In the genomic region with DNA sequence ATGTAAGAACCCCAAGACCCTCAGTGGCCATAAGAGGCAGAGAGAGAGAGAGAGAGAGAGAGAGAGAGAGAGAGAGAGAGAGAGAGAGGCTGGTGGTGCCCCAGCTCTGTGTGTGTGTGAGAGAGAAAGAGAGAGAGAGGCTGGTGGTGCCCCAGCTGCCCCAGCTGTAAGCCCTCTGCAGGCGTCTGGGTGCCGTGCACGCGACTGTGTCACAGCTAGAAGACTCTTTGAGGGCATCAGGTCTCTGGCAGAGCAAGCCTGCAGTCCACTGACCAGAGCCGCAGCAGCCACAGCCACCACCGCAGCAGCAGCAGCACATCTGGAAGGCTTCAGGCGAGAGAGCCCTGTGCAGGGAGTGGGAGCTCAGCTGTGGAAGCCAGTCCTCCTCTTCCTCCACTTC, we compare ENCODE assay signal across 28 mouse cellular contexts. TPM values are rescaled to one million over a fixed set of nuclear protein-coding genes. Genes with fewer than 3 reads are reported as not detected.
DNase-seq lines count a peak whose midpoint lies in the region; ATAC-seq and TF ChIP-seq lines count a peak whose summit lies in the region.
"Had no signal": no experiment of that assay in that cellular context is flagged by ENCODE, and none has a peak within 500 bp of the region (broad histone marks: within the 10 kb centered on the region; RNA-seq: fewer than 3 reads in every experiment).

No protein-coding gene starts in this region.

- H3K9me3 ChIP-seq in lung, embryonic 14.5 days (ENCODE audit: low read depth, low read length), result no peaks in the 10 kb centered on the region
- H3K9me3 ChIP-seq in MEL (replicated peaks; ENCODE audit: insufficient read depth, low read length), result no peaks in the 10 kb centered on the region
- no peaks in the 10 kb centered on the region for H3K9me3 ChIP-seq in limb, embryonic 11.5 days (ENCODE audit: control insufficient read depth, low read length)
- no peaks in the 10 kb centered on the region for H3K9me3 ChIP-seq in midbrain, embryonic 15.5 days
- H3K9me3 ChIP-seq in midbrain, embryonic 16.5 days (replicated peaks; ENCODE audit: control insufficient read depth, low read length, poor library complexity, severe bottlenecking), result no peaks in the 10 kb centered on the region
- H3K9me3 ChIP-seq: hindbrain, embryonic 10.5 days; limb, embryonic 13.5 days; liver, embryonic 13.5 days had no signal

- peak; percentile 10; the same call in 1 of the 2 replicates for TF ChIP-seq CTCF in lung, embryonic 14.5 days (IDR thresholded peaks at IDR 0.05; ENCODE audit: low read depth)
- peak in 1 of 3 experiments; percentile 17; a peak in 1 of 6 replicates for TF ChIP-seq CTCF in MEL (IDR thresholded peaks at IDR 0.05 in 2 of 3, conservative IDR thresholded peaks at IDR 0.05 in 1 of 3; ENCODE audit: control insufficient read depth in 1 of 3, insufficient read depth in 1 of 3, low read depth in 2 of 3, low read length in 3 of 3, poor library complexity in 1 of 3, severe bottlenecking in 1 of 3)

- TF ChIP-seq POLR2A in MEL (IDR thresholded peaks at IDR 0.05; ENCODE audit: control insufficient read depth in 1 of 2, insufficient read depth in 1 of 2, low read depth in 1 of 2, low read length in 2 of 2, poor library complexity in 1 of 2), result no peak

- TF ChIP-seq EP300 in MEL (IDR thresholded peaks at IDR 0.05; ENCODE audit: low read depth in 1 of 2, low read length in 2 of 2), result no peak

- no peak for DNase-seq in lung, embryonic 14.5 days
- DNase-seq in lung, postnatal 10 days, result no peak
- DNase-seq in 416B (ENCODE audit: low read depth) (peak; percentile 22), MEL (ENCODE audit: low read depth, low spot score) (no peak)
- DNase-seq in limb, embryonic 11.5 days (ENCODE audit: low spot score), result peak; percentile 38
- DNase-seq in cerebellum, adult 9-10 months, result no peak
- DNase-seq: adrenal gland, postnatal 14 days; B cell, adult 2 months; cerebellum, adult 11 months; cerebellum, adult 9-11 months; gastrocnemius, postnatal 14 days; heart, postnatal 14 days; kidney, adult 2 months; kidney, postnatal 4 days; layer of hippocampus, postnatal 36 days; liver, embryonic 13.5 days; lung, adult 2 months; lung, postnatal 4 days; midbrain, embryonic 14.5 days; thymus, postnatal 14 days had no signal

- H3K27ac ChIP-seq in lung, embryonic 14.5 days (ENCODE audit: low read depth), result no peak overlapping the region
- no peak overlapping the region for H3K27ac ChIP-seq in MEL (ENCODE audit: control insufficient read depth, low read depth, low read length)
- H3K27ac ChIP-seq in limb, embryonic 11.5 days (replicated peaks; ENCODE audit: low read depth, low read length), result no peak overlapping the region
- H3K27ac ChIP-seq in midbrain, embryonic 15.5 days, result no peak overlapping the region
- no peak overlapping the region for H3K27ac ChIP-seq in midbrain, embryonic 16.5 days (ENCODE audit: low read length)
- H3K27ac ChIP-seq: hindbrain, embryonic 10.5 days; kidney, postnatal 0 days; limb, embryonic 13.5 days; liver, embryonic 13.5 days had no signal

- H3K4me1 ChIP-seq in lung, embryonic 14.5 days (ENCODE audit: insufficient read depth), result no peaks in the 10 kb centered on the region
- no peaks in the 10 kb centered on the region; a peak in 1 of 4 replicates for H3K4me1 ChIP-seq in MEL (ENCODE audit: control insufficient read depth in 1 of 2, insufficient read depth in 2 of 2, low read length in 2 of 2)
- H3K4me1 ChIP-seq in limb, embryonic 11.5 days (ENCODE audit: control insufficient read depth, insufficient read depth, low read length), result peaks cover 6% of the 10 kb centered on the region; the same call in 1 of the 2 replicates
- no peaks in the 10 kb centered on the region for H3K4me1 ChIP-seq in midbrain, embryonic 15.5 days
- H3K4me1 ChIP-seq in midbrain, embryonic 16.5 days (ENCODE audit: control insufficient read depth, insufficient read depth, low read length), result no peaks in the 10 kb centered on the region
- H3K4me1 ChIP-seq: hindbrain, embryonic 10.5 days; liver, embryonic 13.5 days had no signal

- H3K27me3 ChIP-seq in lung, embryonic 14.5 days (ENCODE audit: insufficient read depth, low read length), result no peaks in the 10 kb centered on the region
- H3K27me3 ChIP-seq in MEL (ENCODE audit: control insufficient read depth in 1 of 2, insufficient read depth in 2 of 2, low read length in 2 of 2), result peaks cover 0 to 2% of the 10 kb centered on the region in 2 experiments; a peak in 2 of 4 replicates
- no peaks in the 10 kb centered on the region for H3K27me3 ChIP-seq in limb, embryonic 11.5 days (ENCODE audit: control insufficient read depth, insufficient read depth, low read length)
- no peaks in the 10 kb centered on the region for H3K27me3 ChIP-seq in midbrain, embryonic 15.5 days (replicated peaks)
- H3K27me3 ChIP-seq in midbrain, embryonic 16.5 days (ENCODE audit: control insufficient read depth, insufficient read depth, low read depth, low read length), result no peaks in the 10 kb centered on the region
- H3K27me3 ChIP-seq: limb, embryonic 13.5 days; liver, embryonic 13.5 days; Patski had no signal

- WGBS in lung, embryonic 14.5 days, result 18% methylated on average over 7 of the region's 7 CpGs
- 17% methylated on average over 7 of the region's 7 CpGs for WGBS in limb, embryonic 11.5 days
- WGBS in midbrain, embryonic 15.5 days, result 33% methylated on average over 7 of the region's 7 CpGs
- 34% methylated on average over 7 of the region's 7 CpGs for WGBS in midbrain, embryonic 16.5 days

- no peaks in the 10 kb centered on the region for H3K79me2 ChIP-seq in MEL (ENCODE audit: control insufficient read depth, insufficient read depth, low read length, poor library complexity)

- no peak; the same call in 1 of the 2 replicates for TF ChIP-seq RAD21 in MEL (IDR thresholded peaks at IDR 0.05; ENCODE audit: low read depth, low read length)

- ATAC-seq in lung, embryonic 14.5 days (ENCODE audit: insufficient read depth), result no peak
- no peak for ATAC-seq in limb, embryonic 11.5 days (ENCODE audit: insufficient number of reproducible peaks, low FRiP score, low TSS enrichment, low read depth)
- no peak for ATAC-seq in midbrain, embryonic 15.5 days (replicated peaks)
- ATAC-seq in midbrain, embryonic 16.5 days, result no peak
- ATAC-seq: forebrain, embryonic 14.5 days; hindbrain, embryonic 16.5 days; Patski had no signal

- no peak overlapping the region for H3K9ac ChIP-seq in lung, embryonic 14.5 days
- H3K9ac ChIP-seq in MEL (ENCODE audit: control insufficient read depth, low read depth, low read length, poor library complexity, severe bottlenecking), result no peak overlapping the region
- peak overlapping the region; percentile 12; the same call in 1 of the 2 replicates for H3K9ac ChIP-seq in limb, embryonic 11.5 days (ENCODE audit: low read length)
- H3K9ac ChIP-seq in midbrain, embryonic 15.5 days, result no peak overlapping the region
- no peak overlapping the region for H3K9ac ChIP-seq in midbrain, embryonic 16.5 days (ENCODE audit: low read depth, low read length)
- H3K9ac ChIP-seq: limb, embryonic 13.5 days; liver, embryonic 13.5 days had no signal

- no peaks in the 10 kb centered on the region for H3K36me3 ChIP-seq in lung, embryonic 14.5 days (ENCODE audit: insufficient read depth)
- H3K36me3 ChIP-seq in MEL (ENCODE audit: control insufficient read depth in 1 of 2, insufficient read depth in 2 of 2, low read length in 2 of 2), result no peaks in the 10 kb centered on the region
- no peaks in the 10 kb centered on the region for H3K36me3 ChIP-seq in limb, embryonic 11.5 days (ENCODE audit: control insufficient read depth, insufficient read depth, low read length)
- H3K36me3 ChIP-seq in midbrain, embryonic 15.5 days (replicated peaks), result no peaks in the 10 kb centered on the region
- no peaks in the 10 kb centered on the region for H3K36me3 ChIP-seq in midbrain, embryonic 16.5 days (ENCODE audit: control insufficient read depth, insufficient read depth, low read length)
- H3K36me3 ChIP-seq: hindbrain, embryonic 10.5 days; limb, embryonic 13.5 days; liver, embryonic 13.5 days had no signal

- H3K4me3 ChIP-seq in lung, embryonic 14.5 days (ENCODE audit: low read depth, low read length), result no peak overlapping the region
- H3K4me3 ChIP-seq in MEL (ENCODE audit: control insufficient read depth in 1 of 2, insufficient read depth in 1 of 2, low read depth in 2 of 2, low read length in 2 of 2), result no peak overlapping the region
- no peak overlapping the region for H3K4me3 ChIP-seq in limb, embryonic 11.5 days (ENCODE audit: low read depth, low read length)
- no peak overlapping the region for H3K4me3 ChIP-seq in midbrain, embryonic 15.5 days
- H3K4me3 ChIP-seq in midbrain, embryonic 16.5 days (ENCODE audit: low read depth, low read length), result no peak overlapping the region
- H3K4me3 ChIP-seq: hindbrain, embryonic 10.5 days; limb, embryonic 13.5 days; liver, embryonic 13.5 days had no signal

- H3K4me2 ChIP-seq in lung, embryonic 14.5 days, result no peak overlapping the region
- H3K4me2 ChIP-seq in limb, embryonic 11.5 days (ENCODE audit: low read depth, severe bottlenecking), result no peak overlapping the region
- H3K4me2 ChIP-seq in midbrain, embryonic 15.5 days, result no peak overlapping the region
- no peak overlapping the region for H3K4me2 ChIP-seq in midbrain, embryonic 16.5 days (ENCODE audit: low read length)
- H3K4me2 ChIP-seq: limb, embryonic 13.5 days; liver, embryonic 13.5 days had no signal

TF ChIP-seq in MEL, 35 proteins besides CTCF, POLR2A, EP300 and RAD21:
- TF ChIP-seq SMC3 (IDR thresholded peaks at IDR 0.05; ENCODE audit: low read depth, low read length) (peak; percentile 44), TBP (IDR thresholded peaks at IDR 0.05; ENCODE audit: low read depth, low read length) (no peak)

RNA-seq across cellular contexts. Expression of a gene that starts 31.2 kb away (rescaled TPM):
- polyA plus RNA-seq in lung, embryonic 14.5 days (2014; fragmentation: Nextera tagmentation; extraction: Ambion mirVana), result 193 and 208 TPM in 2 replicates
- total RNA-seq in MEL (2012; rRNA removed), result 159 and 184 TPM in 2 replicates
- polyA plus RNA-seq in MEL (2012; ENCODE audit: insufficient read depth in 1 of 2, insufficient read length in 2 of 2, low read depth in 1 of 2, low replicate concordance in 2 of 2, missing spikeins in 1 of 2), result 100 to 1,000 TPM in 1 of 2 experiments, not detected in 1; 163 TPM
- polyA plus RNA-seq in limb, embryonic 11.5 days (2014; fragmentation: Nextera tagmentation; extraction: Ambion mirVana), result 164 and 170 TPM in 2 replicates
- polyA plus RNA-seq in midbrain, embryonic 15.5 days (2015; fragmentation: Nextera tagmentation; extraction: Ambion mirVana), result 170 and 176 TPM in 2 replicates
- 171 and 181 TPM in 2 replicates for polyA plus RNA-seq in midbrain, embryonic 16.5 days (2015; fragmentation: Nextera tagmentation; extraction: Ambion mirVana)

Comparison
In these comparisons a context has a peak if more than half of its experiments do, and no peak if none do; other contexts are left out.
1. DNase-seq: peak in 416B (single experiment) and limb, embryonic 11.5 days (single experiment); none in lung, embryonic 14.5 days (single experiment), lung, postnatal 10 days (single experiment), MEL (single experiment) and cerebellum, adult 9-10 months (single experiment).